ENCODE assay signal across 16 mouse cellular contexts in the genomic region with DNA sequence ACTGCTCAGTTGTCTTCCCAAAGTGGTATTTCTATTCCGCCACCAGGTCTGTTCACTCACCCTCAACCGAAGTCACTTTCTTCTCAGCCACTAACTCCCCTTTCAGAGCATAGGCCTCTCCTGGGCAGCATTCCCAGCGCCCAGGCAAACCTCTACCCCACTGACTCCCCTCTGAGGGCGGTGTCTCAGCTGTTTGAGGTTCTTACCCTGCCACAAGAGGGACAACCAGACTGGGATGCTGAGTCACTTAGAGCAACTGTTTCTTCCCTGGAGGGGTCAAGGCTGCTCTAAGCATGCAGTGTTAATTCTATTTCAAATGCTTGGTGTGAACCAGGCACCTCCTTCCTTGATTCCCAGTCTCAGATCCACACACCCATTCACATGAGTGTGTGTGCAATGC.
"Had no signal": no experiment of that assay in that cellular context is flagged by ENCODE, and none has a peak within 500 bp of the region (broad histone marks: within the 10 kb centered on the region; RNA-seq: fewer than 3 reads in every experiment).

No protein-coding gene starts in this region.

- DNase-seq: kidney, adult 2 months; kidney, postnatal 4 days; liver, embryonic 13.5 days; lung, adult 2 months; lung, postnatal 14 days; lung, postnatal 4 days; right cerebral cortex, adult 18-20 months; right cerebral cortex, postnatal 14 days; right cerebral cortex, postnatal 4 days; spleen, adult 18-20 months; thymus, adult 18-20 months had no signal

- H3K4me3 ChIP-seq: left cerebral cortex, adult 2 months; liver, embryonic 13.5 days; midbrain, embryonic 12.5 days; midbrain, embryonic 15.5 days; neural tube, embryonic 12.5 days; neural tube, embryonic 15.5 days had no signal

- H3K36me3 ChIP-seq: liver, embryonic 13.5 days; midbrain, embryonic 12.5 days; midbrain, embryonic 15.5 days; neural tube, embryonic 12.5 days; neural tube, embryonic 15.5 days had no signal

- H3K27me3 ChIP-seq: liver, embryonic 13.5 days; midbrain, embryonic 12.5 days; midbrain, embryonic 15.5 days; neural tube, embryonic 12.5 days; neural tube, embryonic 15.5 days had no signal

- H3K4me2 ChIP-seq: liver, embryonic 13.5 days; midbrain, embryonic 12.5 days; midbrain, embryonic 15.5 days; neural tube, embryonic 12.5 days; neural tube, embryonic 15.5 days had no signal
